Mouse (Mus musculus): ENCODE measurements around the gene Gng4.

Gng4 gene

DNA sequence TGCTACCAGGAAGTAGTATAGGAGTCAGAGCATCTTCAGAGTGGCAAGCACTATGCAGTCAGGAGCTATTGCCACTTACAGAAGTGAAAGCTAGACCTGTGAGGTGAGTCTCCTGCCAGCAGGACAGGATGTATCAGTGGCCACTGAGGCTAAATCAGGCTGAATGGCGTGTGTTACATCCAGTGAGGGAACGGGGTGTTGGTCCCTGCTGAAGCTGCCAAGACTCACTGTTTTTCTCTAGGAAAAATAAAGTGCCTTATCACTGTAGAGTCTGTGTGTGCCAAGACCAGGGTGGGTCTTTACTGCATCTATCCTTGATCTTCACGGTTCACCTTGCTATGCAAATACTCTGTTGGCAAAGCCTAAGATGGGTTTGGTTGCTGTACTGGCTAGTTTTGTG is 34.8 kb downstream of the Gng4 start:
- no peak for DNase-seq (ENCODE audit: low read depth, low spot score)

DNA sequence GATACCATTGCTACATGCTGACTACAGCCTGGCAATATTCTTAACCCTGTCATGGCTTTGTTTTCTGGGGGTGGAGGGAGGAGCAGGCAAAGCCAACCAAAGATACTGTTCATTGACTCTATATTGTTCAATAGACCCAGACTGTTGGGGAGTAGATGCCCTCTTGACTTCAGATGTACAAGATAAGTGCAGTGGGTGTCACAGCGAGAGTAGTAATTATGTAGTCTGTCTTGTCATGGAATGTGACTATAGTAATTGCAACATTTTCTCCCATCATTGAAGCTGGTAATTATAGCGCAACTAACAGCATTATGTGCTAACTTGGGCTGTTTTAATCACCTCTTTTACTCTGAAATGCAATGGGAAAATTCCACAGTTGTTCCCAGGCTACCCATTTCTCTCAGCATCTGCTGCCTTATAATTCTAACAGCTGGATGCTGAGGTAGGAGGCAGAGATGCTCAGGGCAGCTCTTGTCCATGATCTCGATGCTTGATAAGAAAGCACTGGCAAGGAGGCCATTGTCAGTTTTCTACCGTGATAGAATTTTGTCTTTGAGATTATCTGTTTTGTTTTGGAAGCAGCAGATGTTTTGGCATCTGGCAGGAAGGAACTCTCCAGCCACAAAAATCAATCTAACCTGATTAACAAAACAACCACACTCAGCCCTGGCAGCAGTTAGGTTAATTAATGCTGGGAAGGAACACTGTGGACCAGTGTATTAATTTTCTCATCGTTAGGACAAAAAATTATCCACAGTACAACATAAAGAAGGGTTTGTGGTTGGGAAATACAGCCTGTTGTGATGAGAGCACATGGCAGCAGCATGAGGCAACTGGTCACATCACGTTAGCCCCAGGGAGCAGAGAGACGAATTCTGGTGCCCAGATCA is 36.6 kb downstream of the Gng4 start:
- no peak for DNase-seq (ENCODE audit: low read depth, low spot score)

GRCm38 (mm10) chr13:13824946-13825345 is 41.1 kb downstream of the Gng4 start:
- DNase-seq (ENCODE audit: low read depth, low spot score) = no peak

GRCm38 (mm10) chr13:13826533-13826932 is 42.7 kb downstream of the Gng4 start:
- DNase-seq (ENCODE audit: low read depth, low spot score) = no peak

GRCm38 (mm10) chr13:13828125-13828524 is 44.3 kb downstream of the Gng4 start:
- DNase-seq (ENCODE audit: low read depth, low spot score) = no peak

- peak; percentile 12 for DNase-seq (ENCODE audit: low read depth, low spot score)
Observed at GRCm38 (mm10) chr13:13830469-13831074, 46.7 kb downstream of the Gng4 start.

DNA sequence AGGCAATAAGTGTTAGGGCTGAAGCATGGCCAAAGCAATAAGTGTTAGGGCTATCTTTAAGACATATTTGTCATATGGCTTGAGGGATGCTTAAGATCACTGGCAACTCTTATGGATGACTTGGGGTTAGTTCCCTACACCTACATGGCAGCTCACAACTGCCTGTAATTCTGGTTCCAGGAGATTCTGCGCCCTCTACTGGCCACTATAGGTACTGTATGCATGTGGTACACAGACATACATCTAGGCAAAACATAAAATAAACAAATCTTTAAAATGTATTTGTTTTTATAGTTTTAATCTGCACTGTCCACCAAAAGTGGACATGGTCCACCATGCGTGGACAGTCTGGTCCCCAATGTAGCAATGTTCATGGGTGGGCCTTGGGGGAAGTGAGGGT is 51.3 kb downstream of the Gng4 start:
- no peak for DNase-seq (ENCODE audit: low read depth, low spot score)

DNA sequence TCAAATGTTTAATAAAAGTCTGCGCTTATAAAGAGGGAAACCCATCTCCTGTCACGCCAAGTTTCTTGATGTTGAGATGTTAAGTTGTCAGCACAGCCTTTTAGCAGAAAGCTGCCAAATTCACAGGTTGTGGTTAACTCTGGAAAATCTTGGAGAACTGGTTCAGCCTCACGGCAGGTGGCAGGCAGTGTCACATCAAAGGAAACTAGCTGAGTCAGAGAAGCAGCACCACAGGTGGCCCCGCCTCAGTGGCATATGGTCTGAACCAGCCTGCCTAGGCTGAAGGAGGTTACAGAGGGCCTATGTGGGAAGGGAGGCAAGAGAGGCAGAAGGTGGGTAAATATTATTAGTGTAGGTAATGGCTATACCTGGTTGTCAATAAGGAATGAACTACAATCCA is 61.2 kb downstream of the Gng4 start:
- DNase-seq (ENCODE audit: low read depth, low spot score) = no peak

GRCm38 (mm10) chr13:13847075-13847599 is 63.3 kb downstream of the Gng4 start:
- no peak for DNase-seq (ENCODE audit: low read depth, low spot score)

DNA sequence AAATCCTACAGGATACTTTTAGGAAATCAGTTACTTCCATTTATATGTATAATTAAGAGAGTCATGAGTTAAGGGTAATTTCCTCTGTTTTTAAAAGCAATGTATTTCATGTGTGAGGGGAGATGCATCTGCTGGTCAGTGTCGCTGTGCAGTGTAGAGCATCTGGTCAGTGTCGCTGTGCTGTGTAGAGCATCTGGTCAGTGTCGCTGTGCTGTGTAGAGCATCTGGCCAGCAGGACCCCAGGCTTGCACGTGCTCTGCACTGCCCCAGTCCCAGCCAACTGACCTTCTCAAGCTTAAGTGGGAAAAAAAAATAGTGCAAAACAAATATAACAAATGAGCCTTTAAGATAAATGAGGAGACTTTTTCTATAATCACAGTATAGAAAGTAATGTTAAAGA is 73.3 kb downstream of the Gng4 start:
- no peak for DNase-seq (ENCODE audit: low read depth, low spot score)

- DNase-seq (ENCODE audit: low read depth, low spot score) = no peak
Observed at GRCm38 (mm10) chr13:13862346-13862745, 78.5 kb downstream of the Gng4 start.

- no peak for DNase-seq (ENCODE audit: low read depth, low spot score)
Observed at GRCm38 (mm10) chr13:13862941-13863340, 79.1 kb downstream of the Gng4 start.

- DNase-seq (ENCODE audit: low read depth, low spot score) = no peak
Observed at GRCm38 (mm10) chr13:13866339-13866738, 82.5 kb downstream of the Gng4 start.

- no peak for DNase-seq (ENCODE audit: low read depth, low spot score)
Observed at GRCm38 (mm10) chr13:13867078-13867759, 83.4 kb downstream of the Gng4 start.

- DNase-seq (ENCODE audit: low read depth, low spot score) = peak; percentile 29
Observed at GRCm38 (mm10) chr13:13867922-13868321, 84.1 kb downstream of the Gng4 start.

All from mesoderm, embryonic 11.5 days (tissue).